Mouse (Mus musculus) ES-Bruce4 (cell line): ENCODE data around the gene Dennd4b.

Experiments used
- CTCF ChIP-seq: IDR thresholded peaks from one replicate; pipeline ENCODE4 v1.8.1; 2011; ENCODE audit warnings: low read depth, low read length
- EP300 ChIP-seq: IDR thresholded peaks from 2 replicates; pipeline ENCODE4 v1.6.1; 2011; ENCODE audit warnings: low read depth, low read length; ENCODE audit not compliant: insufficient read depth
- POLR2A ChIP-seq: IDR thresholded peaks from one replicate; pipeline ENCODE4 v1.8.1; 2011; ENCODE audit warnings: low read length; ENCODE audit not compliant: insufficient read depth

DNA sequence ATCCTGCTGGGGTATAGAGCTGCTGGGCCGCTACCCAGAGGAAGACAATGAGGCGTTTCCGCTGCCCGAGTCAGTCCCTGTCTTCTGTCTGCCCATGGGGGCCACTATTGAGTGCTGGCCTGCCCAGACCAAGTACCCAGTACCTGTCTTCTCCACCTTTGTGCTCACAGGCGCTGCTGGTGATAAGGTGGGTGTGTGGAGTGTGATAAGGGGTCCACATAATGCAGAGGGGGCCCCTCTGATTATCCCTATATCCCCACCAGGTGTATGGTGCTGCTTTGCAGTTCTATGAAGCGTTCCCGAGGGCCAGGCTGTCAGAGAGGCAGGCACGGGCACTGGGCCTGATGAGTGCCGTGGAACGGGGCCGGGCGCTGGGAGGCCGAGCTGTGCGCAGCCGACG, 4.0 kb downstream of the Dennd4b start:
- TF ChIP-seq CTCF (no peak), POLR2A (no peak), EP300 (no peak)
